9 mouse cellular contexts compared by ENCODE assay signal in the genomic region with DNA sequence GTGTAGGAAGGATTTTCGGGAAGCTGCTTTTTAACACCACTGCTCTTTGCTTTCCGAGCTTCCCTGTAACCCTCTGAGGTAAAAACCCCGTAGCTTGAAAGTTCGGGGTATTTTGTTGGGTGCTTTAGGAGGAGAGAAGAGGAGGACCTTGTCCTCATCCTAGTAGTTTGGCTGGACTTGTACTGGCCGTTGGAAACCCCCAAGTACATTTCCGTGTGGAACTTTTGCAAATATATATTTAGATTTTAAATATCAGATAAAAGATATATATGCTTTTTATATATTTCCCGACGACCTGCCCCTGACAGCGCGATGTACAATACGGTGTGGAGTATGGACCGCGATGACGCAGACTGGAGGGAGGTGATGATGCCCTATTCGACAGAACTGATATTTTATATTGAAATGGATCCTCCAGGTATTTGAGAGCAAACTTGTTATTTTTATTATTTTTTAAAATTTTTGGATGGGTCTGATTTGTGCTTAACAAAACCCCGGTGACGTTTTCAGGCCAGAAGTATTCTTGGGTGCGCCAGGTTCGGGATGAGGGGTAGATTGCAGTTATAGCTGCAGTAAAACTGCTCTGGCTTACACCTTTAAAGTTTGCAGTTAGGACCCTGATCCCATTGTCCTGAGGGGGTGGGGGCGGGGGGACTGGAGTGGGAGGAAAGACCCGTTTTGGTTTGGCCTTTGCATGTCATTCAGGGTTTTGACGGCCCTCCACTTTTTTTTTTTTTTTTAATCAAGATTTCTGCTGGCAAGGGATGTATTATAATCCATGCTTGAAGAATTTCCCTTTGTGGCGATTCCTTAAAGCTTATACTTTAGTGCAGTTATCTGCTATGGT. TPM values are rescaled to one million over a fixed set of nuclear protein-coding genes. Genes with fewer than 3 reads are reported as not detected.
A peak's percentile ranks its signal among the peaks of the same experiment; 100 is the strongest.
DNase-seq lines count a peak whose midpoint lies in the region; ATAC-seq and TF ChIP-seq lines count a peak whose summit lies in the region.
"Had no signal": no experiment of that assay in that cellular context is flagged by ENCODE, and none has a peak within 500 bp of the region (broad histone marks: within the 10 kb centered on the region; RNA-seq: fewer than 3 reads in every experiment).

No protein-coding gene starts in this region.

- no peak for ATAC-seq in CD4-positive, CD25-positive, alpha-beta regulatory T cell, adult 4 months
- no peak for ATAC-seq in lung, postnatal 0 days

- peaks cover 0 to 8% of the 10 kb centered on the region in 2 experiments; a peak in 2 of 4 replicates for H3K36me3 ChIP-seq in MEL (ENCODE audit: control insufficient read depth in 1 of 2, insufficient read depth in 2 of 2, low read length in 2 of 2)
- H3K36me3 ChIP-seq in heart, embryonic 10.5 days: no peaks in the 10 kb centered on the region
- no peaks in the 10 kb centered on the region for H3K36me3 ChIP-seq in lung, postnatal 0 days (ENCODE audit: insufficient read depth, low read length)

- TF ChIP-seq POLR2A in MEL (IDR thresholded peaks at IDR 0.05; ENCODE audit: control insufficient read depth in 1 of 2, insufficient read depth in 1 of 2, low read depth in 1 of 2, low read length in 2 of 2, poor library complexity in 1 of 2): no peak

- TF ChIP-seq RAD21 in MEL (IDR thresholded peaks at IDR 0.05; ENCODE audit: low read depth, low read length): no peak

- TF ChIP-seq CTCF in MEL (IDR thresholded peaks at IDR 0.05 in 2 of 3, conservative IDR thresholded peaks at IDR 0.05 in 1 of 3; ENCODE audit: control insufficient read depth in 1 of 3, insufficient read depth in 1 of 3, low read depth in 2 of 3, low read length in 3 of 3, poor library complexity in 1 of 3, severe bottlenecking in 1 of 3): no peak
- no peak for TF ChIP-seq CTCF in lung, postnatal 0 days (IDR thresholded peaks at IDR 0.05)

- peak overlapping the region; percentile 84 to 85 for H3K4me3 ChIP-seq in MEL (ENCODE audit: control insufficient read depth in 1 of 2, insufficient read depth in 1 of 2, low read depth in 2 of 2, low read length in 2 of 2)
- H3K4me3 ChIP-seq in heart, embryonic 10.5 days: peak overlapping the region; percentile 79
- peak overlapping the region; percentile 67 for H3K4me3 ChIP-seq in lung, postnatal 0 days (ENCODE audit: low read depth, low read length)

- H3K79me2 ChIP-seq in MEL (ENCODE audit: control insufficient read depth, insufficient read depth, low read length, poor library complexity): peaks cover 4% of the 10 kb centered on the region; the same call in 1 of the 2 replicates

- H3K27me3 ChIP-seq in MEL (ENCODE audit: control insufficient read depth in 1 of 2, insufficient read depth in 2 of 2, low read length in 2 of 2): no peaks in the 10 kb centered on the region
- H3K27me3 ChIP-seq in heart, embryonic 10.5 days (ENCODE audit: insufficient read depth, poor library complexity, severe bottlenecking): no peaks in the 10 kb centered on the region
- H3K27me3 ChIP-seq in lung, postnatal 0 days (replicated peaks; ENCODE audit: insufficient read depth, low read length): no peaks in the 10 kb centered on the region

- H3K4me2 ChIP-seq in lung, postnatal 0 days (replicated peaks; ENCODE audit: low read depth, low read length): peak overlapping the region; percentile 84

- H3K27ac ChIP-seq in MEL (ENCODE audit: control insufficient read depth, low read depth, low read length): peak overlapping the region; percentile 86
- H3K27ac ChIP-seq in heart, embryonic 10.5 days: peak overlapping the region; percentile 99
- H3K27ac ChIP-seq in lung, postnatal 0 days (ENCODE audit: low read length): peak overlapping the region; percentile 96

- H3K9me3 ChIP-seq in MEL (replicated peaks; ENCODE audit: insufficient read depth, low read length): no peaks in the 10 kb centered on the region
- H3K9me3 ChIP-seq in heart, embryonic 10.5 days: no peaks in the 10 kb centered on the region
- H3K9me3 ChIP-seq in lung, postnatal 0 days (ENCODE audit: low read length): no peaks in the 10 kb centered on the region

- no peak for TF ChIP-seq EP300 in MEL (IDR thresholded peaks at IDR 0.05; ENCODE audit: low read depth in 1 of 2, low read length in 2 of 2)
- no peak; the same call in 1 of the 2 replicates for TF ChIP-seq EP300 in lung, postnatal 0 days (IDR thresholded peaks at IDR 0.05)

- H3K4me1 ChIP-seq in MEL (ENCODE audit: control insufficient read depth in 1 of 2, insufficient read depth in 2 of 2, low read length in 2 of 2): peaks cover 4% of the 10 kb centered on the region in 2 experiments; a peak in 3 of 4 replicates
- peaks cover 16% of the 10 kb centered on the region; the same call in 1 of the 2 replicates for H3K4me1 ChIP-seq in heart, embryonic 10.5 days
- no peaks in the 10 kb centered on the region for H3K4me1 ChIP-seq in lung, postnatal 0 days (ENCODE audit: insufficient read depth, low read depth, low read length)

- under 1% methylated on average over 23 of the region's 23 CpGs for WGBS in heart, embryonic 10.5 days
- WGBS in lung, postnatal 0 days: under 1% methylated on average over 23 of the region's 23 CpGs

- peak; percentile 58 for DNase-seq in CD4-positive, CD25-positive, alpha-beta regulatory T cell, adult 2 months (ENCODE audit: low read depth, low spot score)
- no peak for DNase-seq in MEL (ENCODE audit: low read depth, low spot score)
- DNase-seq in cerebellum, postnatal 14 days: peak; percentile 39 to 60
- DNase-seq in heart, embryonic 10.5 days (ENCODE audit: low spot score): no peak
- DNase-seq in kidney, postnatal 14 days: peak; percentile 10
- peak; percentile 23 for DNase-seq in lung, postnatal 0 days (ENCODE audit: low spot score)
- DNase-seq in spleen, adult 12 weeks (ENCODE audit: low spot score): peak; percentile 11

- peak overlapping the region; percentile 84 for H3K9ac ChIP-seq in MEL (ENCODE audit: control insufficient read depth, low read depth, low read length, poor library complexity, severe bottlenecking)
- peak overlapping the region; percentile 75 for H3K9ac ChIP-seq in lung, postnatal 0 days (replicated peaks; ENCODE audit: low read depth)

TF ChIP-seq in MEL, 35 proteins besides CTCF, POLR2A, EP300 and RAD21:
- TF ChIP-seq ZNF384 (IDR thresholded peaks at IDR 0.05; ENCODE audit: low read depth, low read length) (peak; percentile 87), GATA1 (IDR thresholded peaks at IDR 0.05; ENCODE audit: low read depth, low read length) (no peak), RCOR1 (IDR thresholded peaks at IDR 0.05; ENCODE audit: low read depth, low read length) (0 out of 2 replicates have a peak, but pooled peaks have one; percentile 21), MYC (IDR thresholded peaks at IDR 0.05; ENCODE audit: low read depth, low read length) (peak; percentile 20; the same call in 1 of the 2 replicates), NRF1 (IDR thresholded peaks at IDR 0.05; ENCODE audit: insufficient read depth, low read depth, low read length, poor library complexity, severe bottlenecking) (no peak)

RNA-seq across cellular contexts. Expression of gene Pik3r3, which starts 0.8 kb away (rescaled TPM):
- polyA plus RNA-seq in CD4-positive, CD25-positive, alpha-beta regulatory T cell, adult 4 months (2017; shearing (Covaris generic)): 1 to 10 TPM; 3.8 to 5.1 TPM
- 1.1 and 2.5 TPM in 2 replicates for total RNA-seq in MEL (2012; rRNA removed)
- polyA plus RNA-seq in MEL (2012; ENCODE audit: insufficient read depth in 1 of 2, insufficient read length in 2 of 2, low read depth in 1 of 2, low replicate concordance in 2 of 2, missing spikeins in 1 of 2): 1 to 10 TPM in 1 of 2 experiments, not detected in 1; 2.1 TPM
- polyA plus RNA-seq in heart, embryonic 10.5 days (2016; fragmentation: Nextera tagmentation; extraction: Ambion mirVana): 17.2 and 22.7 TPM in 2 replicates
- polyA plus RNA-seq in lung, postnatal 0 days (2015; fragmentation: Nextera tagmentation; extraction: Ambion mirVana): 10.0 and 11.7 TPM in 2 replicates

RNA-seq across cellular contexts. Expression of gene Gm49337, which starts 49.0 kb away (rescaled TPM):
- polyA plus RNA-seq in CD4-positive, CD25-positive, alpha-beta regulatory T cell, adult 4 months (2017; shearing (Covaris generic)): not detected
- not detected in 2 replicates for total RNA-seq in MEL (2012; rRNA removed)
- polyA plus RNA-seq in MEL (2012; ENCODE audit: insufficient read depth in 1 of 2, insufficient read length in 2 of 2, low read depth in 1 of 2, low replicate concordance in 2 of 2, missing spikeins in 1 of 2): not detected
- not detected in 2 replicates for polyA plus RNA-seq in heart, embryonic 10.5 days (2016; fragmentation: Nextera tagmentation; extraction: Ambion mirVana)
- not detected in 2 replicates for polyA plus RNA-seq in lung, postnatal 0 days (2015; fragmentation: Nextera tagmentation; extraction: Ambion mirVana)

RNA-seq across cellular contexts. Expression of gene 1700042G07Rik, which starts 49.0 kb away (rescaled TPM):
- not detected for polyA plus RNA-seq in CD4-positive, CD25-positive, alpha-beta regulatory T cell, adult 4 months (2017; shearing (Covaris generic))
- total RNA-seq in MEL (2012; rRNA removed): not detected in 2 replicates
- polyA plus RNA-seq in MEL (2012; ENCODE audit: insufficient read depth in 1 of 2, insufficient read length in 2 of 2, low read depth in 1 of 2, low replicate concordance in 2 of 2, missing spikeins in 1 of 2): not detected
- not detected in 2 replicates for polyA plus RNA-seq in heart, embryonic 10.5 days (2016; fragmentation: Nextera tagmentation; extraction: Ambion mirVana)
- polyA plus RNA-seq in lung, postnatal 0 days (2015; fragmentation: Nextera tagmentation; extraction: Ambion mirVana): not detected in 2 replicates
- total RNA-seq: layer of hippocampus, adult 8-10 months had no signal

RNA-seq across cellular contexts. Expression of gene Tspan1, which starts 54.8 kb away (rescaled TPM):
- polyA plus RNA-seq in CD4-positive, CD25-positive, alpha-beta regulatory T cell, adult 4 months (2017; shearing (Covaris generic)): under 1 TPM in 1 of 2 experiments, not detected in 1; 0.27 TPM
- total RNA-seq in MEL (2012; rRNA removed): 0.08 TPM in 1 of 2 replicates, not detected in the other
- polyA plus RNA-seq in MEL (2012; ENCODE audit: insufficient read depth in 1 of 2, insufficient read length in 2 of 2, low read depth in 1 of 2, low replicate concordance in 2 of 2, missing spikeins in 1 of 2): under 1 TPM in 1 of 2 experiments, not detected in 1; 0.03 TPM
- polyA plus RNA-seq in heart, embryonic 10.5 days (2016; fragmentation: Nextera tagmentation; extraction: Ambion mirVana): 0.10 TPM in 1 of 2 replicates, not detected in the other
- 118 and 131 TPM in 2 replicates for polyA plus RNA-seq in lung, postnatal 0 days (2015; fragmentation: Nextera tagmentation; extraction: Ambion mirVana)
- total RNA-seq: layer of hippocampus, adult 8-10 months had no signal

Comparison
In these comparisons a context has a peak if more than half of its experiments do, and no peak if none do; other contexts are left out.
1. DNase-seq: peak in CD4-positive, CD25-positive, alpha-beta regulatory T cell, adult 2 months (single experiment), cerebellum, postnatal 14 days (2 of 2), kidney, postnatal 14 days (single experiment), lung, postnatal 0 days (single experiment) and spleen, adult 12 weeks (single experiment); none in MEL (single experiment) and heart, embryonic 10.5 days (single experiment).
2. Peak in every context shown above with its lines, with median percentiles within 50 percentile points of each other: H3K27ac ChIP-seq and H3K4me3 ChIP-seq.